Comparison of ENCODE assay signal across 10 mouse cellular contexts in the genomic region with DNA sequence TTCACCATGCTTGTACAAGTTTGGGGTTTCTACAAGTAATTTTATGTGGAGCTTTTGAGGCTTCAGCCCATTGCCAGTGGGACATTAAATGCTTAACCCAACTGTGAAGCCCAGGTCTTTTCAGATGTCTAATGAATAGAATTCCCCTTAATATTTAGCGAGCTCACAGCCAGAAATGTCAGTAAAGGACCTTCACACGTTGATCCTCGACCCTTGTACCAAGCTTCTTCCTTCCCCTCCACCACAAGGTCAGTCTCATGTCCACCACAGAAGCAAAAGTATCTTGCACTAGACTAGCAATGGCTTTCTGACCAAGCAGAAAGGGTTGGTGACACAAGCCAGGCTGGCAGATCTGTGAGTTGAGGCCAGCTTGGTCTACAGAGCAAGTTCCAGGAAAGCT. TPM values are rescaled to one million over a fixed set of nuclear protein-coding genes. Genes with fewer than 3 reads are reported as not detected.
DNase-seq lines count a peak whose midpoint lies in the region; ATAC-seq and TF ChIP-seq lines count a peak whose summit lies in the region.
"Had no signal": no experiment of that assay in that cellular context is flagged by ENCODE, and none has a peak within 500 bp of the region (broad histone marks: within the 10 kb centered on the region; RNA-seq: fewer than 3 reads in every experiment).

No protein-coding gene starts in this region.

- ATAC-seq in limb, embryonic 11.5 days (ENCODE audit: insufficient number of reproducible peaks, low FRiP score, low TSS enrichment, low read depth): no peak
- no peak for ATAC-seq in hindbrain, embryonic 13.5 days (ENCODE audit: low FRiP score)

- no peak for TF ChIP-seq POLR2A in cerebellum, adult 2 months (IDR thresholded peaks at IDR 0.05; ENCODE audit: borderline replicate concordance, insufficient read depth, low read length)
- no peak for TF ChIP-seq POLR2A in myocyte (IDR thresholded peaks at IDR 0.05; ENCODE audit: insufficient read length, low read depth)

- no peaks in the 10 kb centered on the region for H3K36me3 ChIP-seq in limb, embryonic 11.5 days (ENCODE audit: control insufficient read depth, insufficient read depth, low read length)
- no peaks in the 10 kb centered on the region for H3K36me3 ChIP-seq in limb, embryonic 10.5 days
- no peaks in the 10 kb centered on the region for H3K36me3 ChIP-seq in hindbrain, embryonic 13.5 days
- no peaks in the 10 kb centered on the region for H3K36me3 ChIP-seq in myocyte (ENCODE audit: control insufficient read depth, insufficient read depth)
- H3K36me3 ChIP-seq: limb, embryonic 15.5 days had no signal

- H3K27ac ChIP-seq in cerebellum, adult 2 months (ENCODE audit: insufficient read depth, low read length): no peak overlapping the region
- H3K27ac ChIP-seq in limb, embryonic 11.5 days (replicated peaks; ENCODE audit: low read depth, low read length): no peak overlapping the region
- no peak overlapping the region for H3K27ac ChIP-seq in limb, embryonic 10.5 days
- no peak overlapping the region for H3K27ac ChIP-seq in hindbrain, embryonic 13.5 days

- H3ac ChIP-seq in myocyte (ENCODE audit: control insufficient read depth, insufficient read length): no peak overlapping the region

- no peak overlapping the region for H3K9ac ChIP-seq in limb, embryonic 11.5 days (ENCODE audit: low read length)
- H3K9ac ChIP-seq in hindbrain, embryonic 13.5 days: no peak overlapping the region

- no peaks in the 10 kb centered on the region for H3K9me3 ChIP-seq in limb, embryonic 11.5 days (ENCODE audit: control insufficient read depth, low read length)
- H3K9me3 ChIP-seq in limb, embryonic 10.5 days (replicated peaks): no peaks in the 10 kb centered on the region
- H3K9me3 ChIP-seq in hindbrain, embryonic 13.5 days: no peaks in the 10 kb centered on the region
- H3K9me3 ChIP-seq: limb, embryonic 15.5 days had no signal

- no peaks in the 10 kb centered on the region for H3K27me3 ChIP-seq in cerebellum, adult 2 months (ENCODE audit: control insufficient read depth, insufficient read depth, low read length)
- H3K27me3 ChIP-seq in limb, embryonic 11.5 days (ENCODE audit: control insufficient read depth, insufficient read depth, low read length): 0 out of 2 replicates have a peak, but pooled peaks cover 4% of the 10 kb centered on the region
- peaks cover 39% of the 10 kb centered on the region for H3K27me3 ChIP-seq in limb, embryonic 10.5 days (ENCODE audit: low read depth, poor library complexity, severe bottlenecking)
- H3K27me3 ChIP-seq in hindbrain, embryonic 13.5 days: 0 out of 2 replicates have a peak, but pooled peaks cover 17% of the 10 kb centered on the region
- H3K27me3 ChIP-seq in myocyte (ENCODE audit: control insufficient read depth, insufficient read depth, insufficient read length): no peaks in the 10 kb centered on the region

- WGBS in cerebellum, adult 2 months: 58% methylated on average over 3 of the region's 3 CpGs
- 55% methylated on average over 3 of the region's 3 CpGs for WGBS in limb, embryonic 11.5 days
- 55% methylated on average over 3 of the region's 3 CpGs for WGBS in limb, embryonic 10.5 days
- 49% methylated on average over 3 of the region's 3 CpGs for WGBS in hindbrain, embryonic 13.5 days

- H3K4me1 ChIP-seq in cerebellum, adult 2 months (ENCODE audit: control insufficient read depth, insufficient read depth, low read length): peaks cover 4% of the 10 kb centered on the region; the same call in 1 of the 2 replicates
- 0 out of 2 replicates have a peak, but pooled peaks cover 3% of the 10 kb centered on the region for H3K4me1 ChIP-seq in limb, embryonic 11.5 days (ENCODE audit: control insufficient read depth, insufficient read depth, low read length)
- H3K4me1 ChIP-seq in limb, embryonic 10.5 days: 0 out of 2 replicates have a peak, but pooled peaks cover 4% of the 10 kb centered on the region
- peaks cover 22% of the 10 kb centered on the region for H3K4me1 ChIP-seq in hindbrain, embryonic 13.5 days (replicated peaks)

- peaks cover 12% of the 10 kb centered on the region for H3K79me2 ChIP-seq in myocyte (ENCODE audit: control insufficient read depth, insufficient read depth)

- H3K4me2 ChIP-seq in limb, embryonic 11.5 days (ENCODE audit: low read depth, severe bottlenecking): peak overlapping the region; percentile 76; the same call in 1 of the 2 replicates
- H3K4me2 ChIP-seq in hindbrain, embryonic 13.5 days: peak overlapping the region; percentile 71
- H3K4me2 ChIP-seq in myocyte (ENCODE audit: low read depth): peak overlapping the region; percentile 87

- DNase-seq in cerebellum, adult 9-10 months: peak; percentile 15
- no peak for DNase-seq in cerebellum, adult 2 months
- DNase-seq in limb, embryonic 11.5 days (ENCODE audit: low spot score): no peak
- no peak for DNase-seq in limb, embryonic 10.5 days (ENCODE audit: low spot score)
- no peak for DNase-seq in thymus, postnatal 10 days (ENCODE audit: low spot score in 2 of 2)
- no peak for DNase-seq in cerebellum, adult 18-20 months
- DNase-seq: thymus, postnatal 14 days had no signal

- no peak for TF ChIP-seq CTCF in cerebellum, adult 2 months (IDR thresholded peaks at IDR 0.05; ENCODE audit: borderline replicate concordance, insufficient read depth, low read depth, low read length)

- no peak overlapping the region for H3K4me3 ChIP-seq in cerebellum, adult 2 months (replicated peaks; ENCODE audit: insufficient read depth, low read depth, low read length)
- H3K4me3 ChIP-seq in limb, embryonic 11.5 days (ENCODE audit: low read depth, low read length): no peak overlapping the region
- H3K4me3 ChIP-seq in limb, embryonic 10.5 days: no peak overlapping the region
- peak overlapping the region; percentile 80; the same call in 1 of the 2 replicates for H3K4me3 ChIP-seq in hindbrain, embryonic 13.5 days
- H3K4me3 ChIP-seq in myocyte: peak overlapping the region; percentile 36

TF ChIP-seq in myocyte, 11 proteins besides CTCF, POLR2A, EP300 and RAD21:
- TF ChIP-seq TCF3 (IDR thresholded peaks at IDR 0.05; ENCODE audit: insufficient read length, low read depth) (no peak), MYOG (IDR thresholded peaks at IDR 0.05; ENCODE audit: control insufficient read depth in 1 of 3, insufficient read depth in 1 of 3, insufficient read length in 2 of 3, low read depth in 2 of 3) (no peak), E2F4 (IDR thresholded peaks at IDR 0.05; ENCODE audit: insufficient read depth) (no peak), USF1 (IDR thresholded peaks at IDR 0.05; ENCODE audit: low read depth) (no peak), MAX (IDR thresholded peaks at IDR 0.05; ENCODE audit: low read depth) (no peak), REST (IDR thresholded peaks at IDR 0.05; ENCODE audit: insufficient read depth, insufficient read length) (no peak), POLR2AphosphoS2 (IDR thresholded peaks at IDR 0.05; ENCODE audit: insufficient read length, low read depth) (no peak)

RNA-seq across cellular contexts. Expression of gene Pik3cb, which starts 0.8 kb away (rescaled TPM):
- 15.7 and 16.5 TPM in 2 replicates for polyA plus RNA-seq in cerebellum, adult 2 months (2012; rRNA removed)
- polyA plus RNA-seq in limb, embryonic 11.5 days (2014; fragmentation: Nextera tagmentation; extraction: Ambion mirVana): 0.41 and 0.51 TPM in 2 replicates
- 0.78 and 1.1 TPM in 2 replicates for polyA plus RNA-seq in limb, embryonic 10.5 days (2016; fragmentation: Nextera tagmentation; extraction: Ambion mirVana)
- 3.2 and 4.3 TPM in 2 replicates for polyA plus RNA-seq in hindbrain, embryonic 13.5 days (2015; fragmentation: Nextera tagmentation; extraction: Ambion mirVana)
- 3.0 TPM for polyA plus RNA-seq in myocyte (2012; fragmentation: generic; extraction: Trizol)

Comparison
In these comparisons a context has a peak if more than half of its experiments do, and no peak if none do; other contexts are left out.
1. H3K4me3 ChIP-seq: peak in hindbrain, embryonic 13.5 days (single experiment) and myocyte (single experiment); none in cerebellum, adult 2 months (single experiment), limb, embryonic 11.5 days (single experiment) and limb, embryonic 10.5 days (single experiment).
2. Peak in every context shown above with its lines, with median percentiles within 50 percentile points of each other: H3K4me2 ChIP-seq.